Mouse (Mus musculus) intestine, embryonic 14.5 days (tissue): ENCODE data around the gene L2hgdh. TPM values are rescaled to one million over a fixed set of nuclear protein-coding genes. Genes with fewer than 3 reads are reported as not detected.

ENCODE experiments used
- ATAC-seq: fragments of 200-750 bp; cut with Nextera tagmentation; replicated peaks from 2 replicates; pipeline ENCODE4 v1.8.0; 2017; ENCODE audit warnings: low read depth, moderate number of reproducible peaks, moderate TSS enrichment, moderate library complexity; ENCODE audit not compliant: low FRiP score, low TSS enrichment
- DNase-seq: peaks from one replicate; pipeline ENCODE4 v3.0.0-alpha.2; 2018; ENCODE audit warnings: low spot score
- H3K27ac ChIP-seq: fragments of 300-500 bp; sonication (generic); 2 replicates; pipeline ENCODE4 v1.5.1; 2014; ENCODE audit warnings: low read depth, mild to moderate bottlenecking, control low read depth
- H3K27me3 ChIP-seq: fragments of 300-500 bp; sonication (generic); replicated peaks from 2 replicates; pipeline ENCODE4 v1.6.1; 2014; ENCODE audit warnings: low read length, control low read depth; ENCODE audit not compliant: control insufficient read depth, insufficient read depth
- H3K36me3 ChIP-seq: fragments of 300-500 bp; sonication (generic); 2 replicates; pipeline ENCODE4 v1.6.1; 2014; ENCODE audit warnings: low read length, control low read depth; ENCODE audit not compliant: control insufficient read depth, insufficient read depth
- H3K4me1 ChIP-seq: fragments of 300-500 bp; sonication (generic); replicated peaks from 2 replicates; pipeline ENCODE4 v1.6.1; 2014; ENCODE audit warnings: low read length, control low read depth, mixed read lengths; ENCODE audit not compliant: control insufficient read depth, insufficient read depth
- H3K4me2 ChIP-seq: fragments of 300-500 bp; sonication (generic); 2 replicates; pipeline ENCODE4 v1.6.1; 2014; ENCODE audit warnings: low read length
- H3K4me3 ChIP-seq: fragments of 300-500 bp; sonication (generic); 2 replicates; pipeline ENCODE4 v1.5.1; 2014; ENCODE audit warnings: low read depth, low read length, control low read depth, mixed read lengths
- H3K9ac ChIP-seq: fragments of 300-500 bp; sonication (generic); 2 replicates; pipeline ENCODE4 v1.6.1; 2014; ENCODE audit warnings: mild to moderate bottlenecking, low read length
- H3K9me3 ChIP-seq: fragments of 300-500 bp; sonication (generic); 2 replicates; pipeline ENCODE4 v1.6.1; 2016; ENCODE audit warnings: low read length, control low read depth; ENCODE audit not compliant: control insufficient read depth
- WGBS: fragments of 180-500 bp; shearing (Covaris S2); extraction: QIAGEN DNeasy Blood & Tissue Kit; methylation state at CpG from one replicate; pipeline ENCODE4 v1.1.7; 2014; 5-methylcytosine and 5-hydroxymethylcytosine counted together
- polyA plus RNA-seq: library from polyadenylated mRNA; unstranded; fragments of >200 nt; fragmentation: Nextera tagmentation; extraction: Ambion mirVana; gene quantifications from 2 replicates; pipeline ENCODE4 v1.2.1, GENCODE M21; 2014

Gene L2hgdh
- polyA plus RNA-seq, 1 experiment from 2014 or later: 19.3 TPM

GRCm38 (mm10) chr12:69682788-69683419 lies 41.8 kb downstream of the L2hgdh start:
- WGBS: 44% methylated on average over 14 of the region's 14 CpGs
- Histone ChIP-seq H3K9me3 (no peaks in the 10 kb centered on the region), H3K9ac (peak overlapping the region; percentile 97; the same call in 1 of the 2 replicates), H3K4me3 (peak overlapping the region; percentile 91), H3K27me3 (no peaks in the 10 kb centered on the region), H3K36me3 (no peaks in the 10 kb centered on the region), H3K27ac (no peak overlapping the region), H3K4me2 (peak overlapping the region; percentile 48), H3K4me1 (peaks cover 11% of the 10 kb centered on the region)
- DNase-seq: no peak
- ATAC-seq: no peak

GRCm38 (mm10) chr12:69682065-69682787 lies 42.4 kb downstream of the L2hgdh start:
- H3K4me3 ChIP-seq: peak overlapping the region; percentile 91
- no peaks in the 10 kb centered on the region for H3K9me3 ChIP-seq
- no peaks in the 10 kb centered on the region for H3K27me3 ChIP-seq
- under 1% methylated on average over 50 of the region's 54 CpGs for WGBS
- ATAC-seq (peak; percentile 88), DNase-seq (peak; percentile 86)
- H3K4me1 ChIP-seq: peaks cover 17% of the 10 kb centered on the region
- peak overlapping the region; percentile 97 for H3K27ac ChIP-seq
- peak overlapping the region; percentile 48 for H3K4me2 ChIP-seq
- H3K9ac ChIP-seq: peak overlapping the region; percentile 97
- no peaks in the 10 kb centered on the region for H3K36me3 ChIP-seq

GRCm38 (mm10) chr12:69681566-69682061 lies 43.1 kb downstream of the L2hgdh start, which contains the start of gene Sos2:
TSS of gene Sos2 (minus strand) at chr12:69681852.
- H3K36me3 ChIP-seq: no peaks in the 10 kb centered on the region
- peak within 1 kb of the TSS; percentile 97 for H3K9ac ChIP-seq
- H3K27ac ChIP-seq: peak within 1 kb of the TSS; percentile 97
- peak within 1 kb of the TSS; percentile 78 for H3K4me2 ChIP-seq
- H3K4me3 ChIP-seq: peak within 1 kb of the TSS; percentile 91
- peaks cover 17% of the 10 kb centered on the region for H3K4me1 ChIP-seq
- H3K9me3 ChIP-seq: no peaks in the 10 kb centered on the region
- DNase-seq: peak; percentile 76
- peak; percentile 85 for ATAC-seq
- no peaks in the 10 kb centered on the region for H3K27me3 ChIP-seq
- WGBS: under 1% methylated on average over 61 of the region's 85 CpGs

- ATAC-seq (peak; percentile 9; the same call in 1 of the 2 replicates), DNase-seq (peak; percentile 82)
- Histone ChIP-seq H3K27me3 (no peaks in the 10 kb centered on the region), H3K4me1 (peaks cover 17% of the 10 kb centered on the region), H3K36me3 (no peaks in the 10 kb centered on the region), H3K9ac (peak overlapping the region; percentile 97), H3K27ac (peak overlapping the region; percentile 97), H3K4me2 (peak overlapping the region; percentile 78), H3K4me3 (peak overlapping the region; percentile 91), H3K9me3 (no peaks in the 10 kb centered on the region)
- 1% methylated on average over 53 of the region's 56 CpGs for WGBS
Measured at GRCm38 (mm10) chr12:69680635-69681565, 43.8 kb downstream of the L2hgdh start.

- Histone ChIP-seq H3K27ac (no peak overlapping the region), H3K4me3 (no peak overlapping the region), H3K9ac (no peak overlapping the region), H3K27me3 (no peaks in the 10 kb centered on the region), H3K36me3 (no peaks in the 10 kb centered on the region), H3K4me2 (no peak overlapping the region), H3K9me3 (no peaks in the 10 kb centered on the region), H3K4me1 (peaks cover 14% of the 10 kb centered on the region)
- 79% methylated on average over 4 of the region's 4 CpGs for WGBS
- DNase-seq (no peak), ATAC-seq (no peak)
Measured at GRCm38 (mm10) chr12:69676157-69676556, 48.5 kb downstream of the L2hgdh start.

- Histone ChIP-seq H3K4me3 (no peak overlapping the region), H3K9ac (no peak overlapping the region), H3K4me2 (no peak overlapping the region), H3K9me3 (no peaks in the 10 kb centered on the region), H3K36me3 (no peaks in the 10 kb centered on the region), H3K4me1 (peaks cover 8% of the 10 kb centered on the region), H3K27ac (no peak overlapping the region), H3K27me3 (no peaks in the 10 kb centered on the region)
- 81% methylated on average over 10 of the region's 10 CpGs for whole genome bisulfite sequencing
- ATAC-seq (no peak), DNase-seq (no peak)
Measured at GRCm38 (mm10) chr12:69674576-69675537, 49.8 kb downstream of the L2hgdh start.

- no peaks in the 10 kb centered on the region for H3K9me3 ChIP-seq
- no peak overlapping the region for H3K4me3 ChIP-seq
- peaks cover 6% of the 10 kb centered on the region; the same call in 1 of the 2 replicates for H3K4me1 ChIP-seq
- no peaks in the 10 kb centered on the region for H3K36me3 ChIP-seq
- no peak overlapping the region for H3K9ac ChIP-seq
- WGBS: 52% methylated on average over 1 of the region's 1 CpGs
- H3K27me3 ChIP-seq: no peaks in the 10 kb centered on the region
- no peak overlapping the region for H3K27ac ChIP-seq
- no peak for ATAC-seq
- H3K4me2 ChIP-seq: no peak overlapping the region
- no peak for DNase-seq
Measured at GRCm38 (mm10) chr12:69674176-69674575, 50.5 kb downstream of the L2hgdh start.
